Mouse (Mus musculus): Measurements from ENCODE around the gene Lims1. TPM values are rescaled to one million over a fixed set of nuclear protein-coding genes. Genes with fewer than 3 reads are reported as not detected.

Gene Lims1
- total and polyA plus RNA-seq, 3 experiments = 40.4 to 74.7 (median 40.7) TPM

DNA sequence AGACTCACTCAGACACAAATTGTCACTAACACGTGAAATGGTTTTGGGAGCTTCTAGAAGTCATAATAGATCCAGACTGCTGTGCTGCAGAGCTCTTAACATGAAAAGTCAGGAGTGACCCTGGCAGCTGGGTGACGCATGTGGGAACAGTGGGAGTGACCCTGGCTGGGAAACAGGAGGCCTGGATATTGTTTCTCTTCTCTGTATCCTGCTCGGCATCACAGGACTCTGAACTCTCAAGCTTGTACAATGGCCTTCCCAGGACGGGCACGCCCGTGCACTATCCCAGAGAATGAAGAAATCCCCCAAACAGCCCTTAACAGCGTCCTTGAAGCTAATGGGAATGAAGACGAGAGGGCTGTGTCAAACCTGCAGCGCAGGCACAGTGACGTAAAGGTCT is 70.9 kb downstream of the Lims1 start:
- Histone ChIP-seq H3K9ac (ENCODE audit: insufficient read depth, low read depth) (no peak overlapping the region), H3K79me2 (replicated peaks; ENCODE audit: control insufficient read depth, extremely low read depth, insufficient read depth, poor library complexity, severe bottlenecking) (peaks cover 60% of the 10 kb centered on the region), H3K4me1 (ENCODE audit: control insufficient read depth in 1 of 2, insufficient read depth in 2 of 2) (peaks cover 3 to 43% of the 10 kb centered on the region in 2 experiments; a peak in 3 of 4 replicates), H3K4me2 (ENCODE audit: insufficient read depth, low read depth, poor library complexity, severe bottlenecking) (no peak overlapping the region), H3K4me3 (replicated peaks in 1 of 3; ENCODE audit: low read depth in 2 of 3, low read length in 2 of 3, poor library complexity in 1 of 3) (no peak overlapping the region), H3K36me3 (replicated peaks in 1 of 2; ENCODE audit: control insufficient read depth in 1 of 2, insufficient read depth in 1 of 2, low read length in 1 of 2) (peaks cover 10 to 44% of the 10 kb centered on the region in 2 experiments), H3K27me3 (replicated peaks) (no peaks in the 10 kb centered on the region), H3K27ac (ENCODE audit: insufficient read depth, low read depth) (no peak overlapping the region), H3K9me3 (replicated peaks; ENCODE audit: low read length) (no peaks in the 10 kb centered on the region)
- dilution Hi-C loops (cut with MboI; ENCODE audit: extremely low pct_ligation_motif_present, extremely low pct_unique_long_range_greater_than_20kb, low sequenced_read_pairs) (no loop called here), in situ Hi-C loops (cut with MboI; ENCODE audit: low pct_ligation_motif_present, low pct_unique_long_range_greater_than_20kb, low sequenced_read_pairs) (no loop called here)
- DNase-seq (ENCODE audit: extremely low read depth) = no peak
- TF ChIP-seq MAX (IDR thresholded peaks at IDR 0.05; ENCODE audit: low read length) = no peak
- no peak for TF ChIP-seq USF1 (IDR thresholded peaks at IDR 0.05; ENCODE audit: low read depth, low read length)
- TF ChIP-seq ZKSCAN1 (IDR thresholded peaks at IDR 0.05; ENCODE audit: borderline replicate concordance, low read depth, low read length) = no peak
- TF ChIP-seq GABPA (IDR thresholded peaks at IDR 0.05; ENCODE audit: insufficient replicate concordance, low read depth, low read length) = no peak
- TF ChIP-seq RCOR1 (conservative IDR thresholded peaks at IDR 0.05; ENCODE audit: low read depth, low read length) = no peak

DNA sequence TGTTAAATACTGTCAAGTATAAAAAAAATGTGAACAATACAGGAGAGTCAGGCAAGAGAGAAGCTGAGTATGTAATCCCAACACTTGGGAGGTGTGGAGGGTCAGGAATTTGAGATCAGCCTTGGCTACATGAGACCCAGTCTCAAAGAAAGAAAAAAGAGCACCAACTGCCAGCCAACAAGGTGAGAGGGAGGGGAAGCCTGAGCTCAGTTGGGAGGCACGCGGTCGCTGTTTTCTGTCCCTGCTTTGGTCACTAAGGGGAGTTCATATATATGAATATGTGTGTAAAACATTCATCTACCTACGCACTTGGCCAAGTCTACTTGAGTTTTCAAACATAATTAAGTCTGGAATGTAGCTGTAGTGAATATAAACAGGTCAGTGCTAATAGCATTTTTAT is 72.0 kb downstream of the Lims1 start:
- peaks cover 3 to 49% of the 10 kb centered on the region in 2 experiments; a peak in 3 of 4 replicates for H3K4me1 ChIP-seq (ENCODE audit: control insufficient read depth in 1 of 2, insufficient read depth in 2 of 2)
- TF ChIP-seq ELF1 (IDR thresholded peaks at IDR 0.05; ENCODE audit: low read depth, low read length) (no peak), TCF12 (IDR thresholded peaks at IDR 0.05; ENCODE audit: low read depth, low read length) (no peak), BHLHE40 (IDR thresholded peaks at IDR 0.05; ENCODE audit: low read depth, low read length) (no peak), GABPA (IDR thresholded peaks at IDR 0.05; ENCODE audit: insufficient replicate concordance, low read depth, low read length) (no peak), POLR2A (IDR thresholded peaks at IDR 0.05; ENCODE audit: low read depth, low read length) (no peak), TBP (conservative IDR thresholded peaks at IDR 0.05; ENCODE audit: low read depth, low read length) (no peak), RAD21 (IDR thresholded peaks at IDR 0.05; ENCODE audit: low read depth, low read length) (no peak), SMC3 (IDR thresholded peaks at IDR 0.05; ENCODE audit: low read depth, low read length) (no peak), MAX (IDR thresholded peaks at IDR 0.05; ENCODE audit: low read length) (no peak), ZNF384 (IDR thresholded peaks at IDR 0.05; ENCODE audit: low read depth, low read length) (no peak), ETS1 (conservative IDR thresholded peaks at IDR 0.05; ENCODE audit: low read depth, low read length) (no peak), JUND (conservative IDR thresholded peaks at IDR 0.05; ENCODE audit: low read depth, low read length) (no peak), ZMIZ1 (IDR thresholded peaks at IDR 0.05; ENCODE audit: low read depth, low read length) (no peak), CHD2 (IDR thresholded peaks at IDR 0.05; ENCODE audit: low read length) (no peak), E2F4 (IDR thresholded peaks at IDR 0.05; ENCODE audit: insufficient replicate concordance, low read depth, low read length) (no peak), SIN3A (IDR thresholded peaks at IDR 0.05; ENCODE audit: low read length) (no peak), RCOR1 (conservative IDR thresholded peaks at IDR 0.05; ENCODE audit: low read depth, low read length) (no peak), MAZ (IDR thresholded peaks at IDR 0.05; ENCODE audit: low read depth, low read length) (no peak), UBTF (IDR thresholded peaks at IDR 0.05; ENCODE audit: low read depth, low read length) (no peak)

More for the DNA sequence above, 72.0 kb downstream of the Lims1 start:
- Histone ChIP-seq H3K9ac (ENCODE audit: insufficient read depth, low read depth) (no peak overlapping the region), H3K9me3 (replicated peaks; ENCODE audit: low read length) (no peaks in the 10 kb centered on the region), H3K4me2 (ENCODE audit: insufficient read depth, low read depth, poor library complexity, severe bottlenecking) (no peak overlapping the region), H3K36me3 (replicated peaks in 1 of 2; ENCODE audit: control insufficient read depth in 1 of 2, insufficient read depth in 1 of 2, low read length in 1 of 2) (peaks cover 14 to 50% of the 10 kb centered on the region in 2 experiments), H3K4me3 (replicated peaks in 1 of 3; ENCODE audit: low read depth in 2 of 3, low read length in 2 of 3, poor library complexity in 1 of 3) (no peak overlapping the region), H3K79me2 (replicated peaks; ENCODE audit: control insufficient read depth, extremely low read depth, insufficient read depth, poor library complexity, severe bottlenecking) (peaks cover 54% of the 10 kb centered on the region), H3K27ac (ENCODE audit: insufficient read depth, low read depth) (no peak overlapping the region), H3K27me3 (replicated peaks) (no peaks in the 10 kb centered on the region)
- DNase-seq (ENCODE audit: extremely low read depth) = no peak
- dilution Hi-C loops (cut with MboI; ENCODE audit: extremely low pct_ligation_motif_present, extremely low pct_unique_long_range_greater_than_20kb, low sequenced_read_pairs) = no loop called here
- in situ Hi-C loops (cut with MboI; ENCODE audit: low pct_ligation_motif_present, low pct_unique_long_range_greater_than_20kb, low sequenced_read_pairs) = no loop called here
